Comparison of ENCODE assay signal across 19 mouse cellular contexts in the genomic region with DNA sequence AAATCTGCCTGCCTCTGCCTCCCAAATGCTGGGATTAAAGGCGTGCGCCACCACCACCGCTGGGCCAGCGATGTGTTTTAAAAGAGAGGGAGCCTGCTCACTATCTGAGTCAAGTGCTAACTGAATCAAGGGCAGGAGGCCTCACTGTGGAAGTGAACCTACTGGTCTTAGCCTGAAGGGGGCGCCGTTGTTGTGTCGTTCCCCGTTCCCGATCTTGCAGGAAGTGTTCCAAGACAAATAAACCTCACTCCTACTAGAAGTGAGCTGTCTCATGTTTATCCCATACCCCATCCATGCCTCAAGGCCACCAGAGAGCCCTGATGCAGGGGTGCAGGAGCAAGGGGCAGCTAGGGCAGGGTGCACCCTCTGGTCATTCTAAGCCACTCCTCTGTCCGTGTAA. TPM values are rescaled to one million over a fixed set of nuclear protein-coding genes. Genes with fewer than 3 reads are reported as not detected.
DNase-seq lines count a peak whose midpoint lies in the region; ATAC-seq and TF ChIP-seq lines count a peak whose summit lies in the region.
"Had no signal": no experiment of that assay in that cellular context is flagged by ENCODE, and none has a peak within 500 bp of the region (broad histone marks: within the 10 kb centered on the region; RNA-seq: fewer than 3 reads in every experiment).

No protein-coding gene starts in this region.

- H3K9me3 ChIP-seq in liver, embryonic 14.5 days (ENCODE audit: control insufficient read depth, low read length) = no peaks in the 10 kb centered on the region
- no peaks in the 10 kb centered on the region for H3K9me3 ChIP-seq in liver, embryonic 12.5 days (replicated peaks)
- H3K9me3 ChIP-seq: embryonic facial prominence, embryonic 12.5 days; neural tube, embryonic 13.5 days had no signal

- TF ChIP-seq CTCF in heart, adult 2 months (IDR thresholded peaks at IDR 0.05) = peak; percentile 67
- TF ChIP-seq CTCF in liver, embryonic 14.5 days (IDR thresholded peaks at IDR 0.05; ENCODE audit: low read depth) = peak; percentile 37
- TF ChIP-seq CTCF in testis, adult 2 months (IDR thresholded peaks at IDR 0.05; ENCODE audit: control insufficient read depth, insufficient read depth, insufficient replicate concordance, low read depth, low read length) = peak; percentile 83; the same call in 1 of the 2 replicates

- DNase-seq in heart, adult 2 months = peak in 1 of 2 experiments; percentile 40
- no peak for DNase-seq in heart, adult 18-20 months
- no peak for DNase-seq in liver, embryonic 14.5 days (ENCODE audit: low read depth in 3 of 3, low spot score in 3 of 3)
- no peak for DNase-seq in testis, postnatal 14 days (ENCODE audit: low spot score)
- DNase-seq in testis, postnatal 10 days (ENCODE audit: low spot score) = peak; percentile 43
- DNase-seq in thymus, postnatal 25 days = no peak
- DNase-seq: adrenal gland, postnatal 36 days; cerebellum, postnatal 36 days; gastrocnemius, postnatal 10 days; kidney, postnatal 4 days; layer of hippocampus, postnatal 36 days; left cerebral cortex, postnatal 4 days; thymus, postnatal 36 days had no signal

- H3K79me2 ChIP-seq in heart, adult 2 months (replicated peaks; ENCODE audit: control insufficient read depth, insufficient read depth, low read length) = no peaks in the 10 kb centered on the region

- no peak overlapping the region for H3K4me2 ChIP-seq in liver, embryonic 14.5 days (ENCODE audit: low read depth)
- H3K4me2 ChIP-seq in liver, embryonic 12.5 days = no peak overlapping the region
- H3K4me2 ChIP-seq: embryonic facial prominence, embryonic 12.5 days; neural tube, embryonic 13.5 days had no signal

- WGBS in heart, adult 2 months = 57% methylated on average over 10 of the region's 10 CpGs
- 51% methylated on average over 10 of the region's 10 CpGs for WGBS in liver, embryonic 14.5 days (ENCODE audit: insufficient replicate concordance)
- WGBS in liver, embryonic 12.5 days (ENCODE audit: insufficient replicate concordance) = 64% methylated on average over 10 of the region's 10 CpGs

- no peaks in the 10 kb centered on the region for H3K27me3 ChIP-seq in heart, adult 2 months (ENCODE audit: control insufficient read depth, insufficient read depth, low read length)
- H3K27me3 ChIP-seq in liver, embryonic 14.5 days (ENCODE audit: control insufficient read depth, insufficient read depth, low read length) = no peaks in the 10 kb centered on the region
- H3K27me3 ChIP-seq in liver, embryonic 12.5 days (replicated peaks) = no peaks in the 10 kb centered on the region
- H3K27me3 ChIP-seq in testis, adult 2 months (ENCODE audit: control insufficient read depth, insufficient read depth, low read length) = no peaks in the 10 kb centered on the region
- H3K27me3 ChIP-seq: embryonic facial prominence, embryonic 12.5 days; neural tube, embryonic 13.5 days had no signal

- no peak for TF ChIP-seq POLR2A in heart, adult 2 months (IDR thresholded peaks at IDR 0.05; ENCODE audit: insufficient read depth, low read depth, low read length)
- TF ChIP-seq POLR2A in testis, adult 2 months (IDR thresholded peaks at IDR 0.05; ENCODE audit: control insufficient read depth, low read depth, low read length) = no peak

- H3K36me3 ChIP-seq in heart, adult 2 months (ENCODE audit: control insufficient read depth, insufficient read depth, low read length) = no peaks in the 10 kb centered on the region
- no peaks in the 10 kb centered on the region for H3K36me3 ChIP-seq in liver, embryonic 14.5 days (replicated peaks; ENCODE audit: control insufficient read depth, insufficient read depth, low read depth)
- H3K36me3 ChIP-seq in liver, embryonic 12.5 days = no peaks in the 10 kb centered on the region
- no peaks in the 10 kb centered on the region for H3K36me3 ChIP-seq in testis, adult 2 months (ENCODE audit: control insufficient read depth, insufficient read depth, low read length)
- H3K36me3 ChIP-seq: embryonic facial prominence, embryonic 12.5 days; neural tube, embryonic 13.5 days had no signal

- no peak for ATAC-seq in liver, embryonic 14.5 days (ENCODE audit: insufficient read depth)
- ATAC-seq in liver, embryonic 12.5 days = no peak

- no peak overlapping the region for H3K9ac ChIP-seq in heart, adult 2 months (ENCODE audit: low read depth, low read length)
- no peak overlapping the region for H3K9ac ChIP-seq in liver, embryonic 14.5 days (replicated peaks)
- no peak overlapping the region for H3K9ac ChIP-seq in liver, embryonic 12.5 days
- H3K9ac ChIP-seq: embryonic facial prominence, embryonic 12.5 days; neural tube, embryonic 13.5 days had no signal

- intact Hi-C loops in heart, adult 2 months (cut with DNase I) = no loop called here

- no peak overlapping the region for H3K4me3 ChIP-seq in heart, adult 2 months
- no peak overlapping the region for H3K4me3 ChIP-seq in liver, embryonic 14.5 days (ENCODE audit: insufficient read depth in 1 of 2, low read depth in 2 of 2, low read length in 2 of 2)
- no peak overlapping the region for H3K4me3 ChIP-seq in liver, embryonic 12.5 days
- no peak overlapping the region for H3K4me3 ChIP-seq in testis, adult 2 months (ENCODE audit: control insufficient read depth, low read depth, low read length)
- H3K4me3 ChIP-seq: embryonic facial prominence, embryonic 12.5 days; neural tube, embryonic 13.5 days had no signal

- no peak for TF ChIP-seq EP300 in heart, adult 2 months (IDR thresholded peaks at IDR 0.05; ENCODE audit: insufficient read depth, low read depth, low read length)
- TF ChIP-seq EP300 in liver, embryonic 14.5 days (IDR thresholded peaks at IDR 0.05; ENCODE audit: low read depth) = no peak

- no peaks in the 10 kb centered on the region for H3K4me1 ChIP-seq in heart, adult 2 months (ENCODE audit: control insufficient read depth, insufficient read depth, low read length)
- H3K4me1 ChIP-seq in liver, embryonic 14.5 days (replicated peaks; ENCODE audit: control insufficient read depth in 2 of 2, insufficient read depth in 2 of 2, low read length in 1 of 2) = no peaks in the 10 kb centered on the region
- no peaks in the 10 kb centered on the region for H3K4me1 ChIP-seq in liver, embryonic 12.5 days
- peaks cover 6% of the 10 kb centered on the region for H3K4me1 ChIP-seq in testis, adult 2 months (ENCODE audit: control insufficient read depth, insufficient read depth, low read length)
- H3K4me1 ChIP-seq: embryonic facial prominence, embryonic 12.5 days; neural tube, embryonic 13.5 days had no signal

- H3K27ac ChIP-seq in heart, adult 2 months = no peak overlapping the region
- H3K27ac ChIP-seq in liver, embryonic 14.5 days = no peak overlapping the region
- H3K27ac ChIP-seq in liver, embryonic 12.5 days = no peak overlapping the region
- H3K27ac ChIP-seq in testis, adult 2 months (ENCODE audit: control insufficient read depth, insufficient read depth, low read depth, low read length) = no peak overlapping the region
- H3K27ac ChIP-seq: embryonic facial prominence, embryonic 12.5 days; neural tube, embryonic 13.5 days had no signal

RNA-seq across cellular contexts. Expression of gene Cdh5, which starts 16.1 kb away (rescaled TPM):
- 100 to 1,000 TPM; 112 to 115 TPM for total RNA-seq in heart, adult 2 months (2021)
- 113 and 128 TPM in 2 replicates for polyA plus RNA-seq in heart, adult 2 months (2012; rRNA removed)
- 100 to 1,000 TPM in 1 of 2 experiments, 10 to 100 TPM in 1; 97.6 to 104 TPM for total RNA-seq in heart, adult 18-20 months (2021)
- 11.3 and 11.6 TPM in 2 replicates for polyA plus RNA-seq in liver, embryonic 14.5 days (2012; rRNA removed)
- 7.3 and 8.5 TPM in 2 replicates for polyA plus RNA-seq in liver, embryonic 14.5 days (2014; fragmentation: Nextera tagmentation; extraction: Ambion mirVana)
- polyA plus RNA-seq in liver, embryonic 12.5 days (2016; fragmentation: Nextera tagmentation; extraction: Ambion mirVana) = 9.4 and 9.9 TPM in 2 replicates
- polyA plus RNA-seq in testis, adult 2 months (2012; rRNA removed) = 3.0 and 3.7 TPM in 2 replicates
- total RNA-seq: megakaryocyte-erythroid progenitor cell, adult 5-6 weeks; monocyte, adult 5-6 weeks had no signal
